Mouse (Mus musculus) kidney, adult 2 months (tissue): ENCODE measurements around the gene Samd4b. TPM values are rescaled to one million over a fixed set of nuclear protein-coding genes. Genes with fewer than 3 reads are reported as not detected.

Experiments used
- DNase-seq: peaks from one replicate; pipeline ENCODE4 v3.0.0; 2021
- H3K27ac ChIP-seq: fragments of 200-500 bp; 2 replicates; pipeline ENCODE4 v1.5.1; 2012; ENCODE audit warnings: low read depth, low read length, control low read depth, inconsistent platforms; ENCODE audit not compliant: insufficient read depth
- H3K27me3 ChIP-seq: fragments of 200-500 bp; replicated peaks from 2 replicates; pipeline ENCODE4 v1.6.1; 2012; ENCODE audit warnings: mild to moderate bottlenecking, moderate library complexity, low read length, inconsistent platforms; ENCODE audit not compliant: control insufficient read depth, insufficient read depth
- H3K36me3 ChIP-seq: fragments of 200-500 bp; 2 replicates; pipeline ENCODE4 v1.6.1; 2012; ENCODE audit warnings: mild to moderate bottlenecking, moderate library complexity, low read length, inconsistent platforms; ENCODE audit not compliant: control insufficient read depth, insufficient read depth
- H3K4me1 ChIP-seq: fragments of 200-500 bp; 2 replicates; pipeline ENCODE4 v1.6.1; 2011; ENCODE audit warnings: low read length; ENCODE audit not compliant: control insufficient read depth, insufficient read depth
- H3K4me3 ChIP-seq: fragments of 200-500 bp; 2 replicates; pipeline ENCODE4 v1.5.1; 2011; ENCODE audit warnings: mild to moderate bottlenecking, low read depth, low read length, control low read depth; ENCODE audit not compliant: insufficient read depth
- CTCF ChIP-seq: fragments of 200-500 bp; conservative IDR thresholded peaks from 2 replicates; pipeline ENCODE4 v1.5.1; 2011; ENCODE audit warnings: low read depth, mild to moderate bottlenecking, control low read depth, low read length, moderate library complexity, mixed read lengths; ENCODE audit not compliant: insufficient read depth, insufficient read length
- POLR2A ChIP-seq: fragments of 200-500 bp; IDR thresholded peaks from one replicate; pipeline ENCODE4 v1.6.1; 2011; ENCODE audit warnings: low read depth, low read length, control low read depth
- WGBS: fragments of 180-500 bp; shearing (Covaris S2); methylation state at CpG from one replicate; pipeline ENCODE4 v1.1.7; 2018; 5-methylcytosine and 5-hydroxymethylcytosine counted together
- polyA plus RNA-seq: library from polyadenylated mRNA; depleted of rRNA; stranded (reverse); fragments of >200 nt; gene quantifications from 2 replicates; pipeline ENCODE4 v1.2.3, GENCODE M21; 2012

Samd4b gene
- polyA plus RNA-seq, 1 experiment = 67.0 TPM

GRCm38 (mm10) chr7:28371514-28371989, 226.4 kb downstream of the Samd4b start:
- H3K4me3 ChIP-seq = peak overlapping the region; percentile 54
- peaks cover 3% of the 10 kb centered on the region; the same call in 1 of the 2 replicates for H3K4me1 ChIP-seq
- H3K27ac ChIP-seq = peak overlapping the region; percentile 67
- TF ChIP-seq CTCF (no peak), POLR2A (no peak)
- peak; percentile 67 for DNase-seq
- WGBS = under 1% methylated on average over 41 of the region's 43 CpGs
- no peaks in the 10 kb centered on the region for H3K36me3 ChIP-seq
- H3K27me3 ChIP-seq = no peaks in the 10 kb centered on the region

DNA sequence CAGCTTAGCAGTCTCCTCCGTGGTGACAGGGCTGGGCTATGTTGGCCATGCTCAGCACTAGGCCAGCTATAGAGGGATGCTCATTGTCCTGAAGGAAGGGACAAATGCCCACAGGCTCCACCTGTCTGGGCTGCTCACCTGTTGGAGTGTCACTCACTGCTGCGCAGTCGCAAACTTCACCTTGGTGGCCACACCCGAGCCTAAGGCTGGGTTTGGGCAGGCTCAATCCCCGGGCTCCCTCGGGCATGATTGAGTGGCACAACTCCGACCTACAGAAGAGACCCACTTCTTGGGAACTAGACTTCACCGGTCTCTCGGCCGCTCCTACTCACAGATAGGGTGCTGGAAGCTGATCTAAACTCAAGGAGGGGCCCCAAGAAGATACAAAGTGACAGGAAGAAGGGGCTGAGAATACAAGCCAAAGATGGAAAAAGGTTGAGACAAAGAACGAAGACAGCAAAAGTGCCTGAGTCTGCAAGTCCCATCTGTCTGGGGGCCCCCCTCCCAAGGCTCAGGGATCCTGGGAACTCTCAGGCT, 226.9 kb downstream of the Samd4b start:
- WGBS = 13% methylated on average over 11 of the region's 11 CpGs
- no peaks in the 10 kb centered on the region for H3K27me3 ChIP-seq
- peaks cover 2% of the 10 kb centered on the region; the same call in 1 of the 2 replicates for H3K4me1 ChIP-seq
- DNase-seq = no peak
- peak overlapping the region; percentile 54 for H3K4me3 ChIP-seq
- TF ChIP-seq POLR2A (no peak), CTCF (no peak)
- H3K27ac ChIP-seq = peak overlapping the region; percentile 57
- no peaks in the 10 kb centered on the region for H3K36me3 ChIP-seq

DNA sequence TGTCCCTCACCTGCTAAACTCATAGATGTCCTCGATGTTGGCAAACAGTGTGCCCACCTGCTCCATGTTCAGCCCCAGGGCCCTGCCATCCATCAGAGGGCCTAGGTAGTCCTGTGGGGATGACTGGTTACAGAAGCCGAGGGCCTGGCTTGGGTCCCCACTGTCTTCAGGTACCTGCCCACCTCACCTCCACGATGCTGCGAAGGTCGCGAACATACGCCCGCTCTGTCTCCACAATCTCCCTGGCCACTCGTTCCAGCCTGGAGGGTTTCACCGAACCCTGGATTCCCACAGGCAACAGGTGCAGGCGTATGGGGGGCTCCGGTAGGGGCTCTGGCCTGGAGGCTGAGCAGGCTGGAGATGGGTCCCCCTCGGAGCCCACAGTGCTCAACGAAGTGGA, 227.9 kb downstream of the Samd4b start:
- Histone ChIP-seq H3K27ac (no peak overlapping the region), H3K36me3 (no peaks in the 10 kb centered on the region), H3K4me1 (no peaks in the 10 kb centered on the region; the same call in 1 of the 2 replicates), H3K27me3 (no peaks in the 10 kb centered on the region), H3K4me3 (no peak overlapping the region)
- no peak for DNase-seq
- TF ChIP-seq CTCF (no peak), POLR2A (no peak)
- 85% methylated on average over 14 of the region's 14 CpGs for WGBS

- DNase-seq = no peak
- 89% methylated on average over 16 of the region's 16 CpGs for WGBS
- TF ChIP-seq POLR2A = no peak
- no peaks in the 10 kb centered on the region for H3K4me1 ChIP-seq
- H3K4me3 ChIP-seq = no peak overlapping the region
- no peaks in the 10 kb centered on the region for H3K27me3 ChIP-seq
- no peaks in the 10 kb centered on the region for H3K36me3 ChIP-seq
- no peak overlapping the region for H3K27ac ChIP-seq
Measured at GRCm38 (mm10) chr7:28368276-28368920, 229.5 kb downstream of the Samd4b start.

DNA sequence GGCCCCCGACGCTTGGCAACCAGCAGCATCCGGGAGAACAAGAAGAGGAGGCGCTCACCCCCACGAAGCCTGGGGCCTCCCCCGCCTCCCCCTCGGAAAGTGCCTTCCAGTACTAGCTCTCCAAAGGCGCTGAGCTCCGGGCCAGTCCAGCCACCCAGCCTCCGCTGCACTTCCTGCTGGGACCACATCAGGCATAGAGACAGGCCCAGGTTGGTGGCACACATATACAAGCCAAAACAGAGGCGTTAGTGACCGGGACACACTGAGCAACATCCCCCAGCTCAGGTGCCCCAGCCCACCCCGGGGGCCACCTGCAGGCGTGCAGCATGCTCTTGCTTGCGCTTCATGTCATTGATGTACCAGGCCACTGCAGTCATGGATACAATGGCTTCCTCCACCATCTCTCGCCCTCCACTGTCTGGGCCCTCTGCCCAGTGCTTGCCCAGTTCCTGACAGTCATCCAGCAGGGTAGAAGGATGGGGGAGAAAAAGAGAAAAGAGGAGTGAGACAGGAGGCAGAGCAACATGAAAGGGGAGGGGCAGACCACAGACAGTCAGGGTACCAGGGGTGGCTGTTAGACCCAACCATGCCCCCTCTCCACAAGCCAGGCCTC, 230.2 kb downstream of the Samd4b start:
- H3K4me3 ChIP-seq = no peak overlapping the region
- no peaks in the 10 kb centered on the region for H3K27me3 ChIP-seq
- WGBS = 89% methylated on average over 16 of the region's 16 CpGs
- TF ChIP-seq POLR2A = no peak
- TF ChIP-seq CTCF = no peak
- H3K36me3 ChIP-seq = no peaks in the 10 kb centered on the region
- DNase-seq = no peak
- no peak overlapping the region for H3K27ac ChIP-seq
- no peaks in the 10 kb centered on the region for H3K4me1 ChIP-seq

DNA sequence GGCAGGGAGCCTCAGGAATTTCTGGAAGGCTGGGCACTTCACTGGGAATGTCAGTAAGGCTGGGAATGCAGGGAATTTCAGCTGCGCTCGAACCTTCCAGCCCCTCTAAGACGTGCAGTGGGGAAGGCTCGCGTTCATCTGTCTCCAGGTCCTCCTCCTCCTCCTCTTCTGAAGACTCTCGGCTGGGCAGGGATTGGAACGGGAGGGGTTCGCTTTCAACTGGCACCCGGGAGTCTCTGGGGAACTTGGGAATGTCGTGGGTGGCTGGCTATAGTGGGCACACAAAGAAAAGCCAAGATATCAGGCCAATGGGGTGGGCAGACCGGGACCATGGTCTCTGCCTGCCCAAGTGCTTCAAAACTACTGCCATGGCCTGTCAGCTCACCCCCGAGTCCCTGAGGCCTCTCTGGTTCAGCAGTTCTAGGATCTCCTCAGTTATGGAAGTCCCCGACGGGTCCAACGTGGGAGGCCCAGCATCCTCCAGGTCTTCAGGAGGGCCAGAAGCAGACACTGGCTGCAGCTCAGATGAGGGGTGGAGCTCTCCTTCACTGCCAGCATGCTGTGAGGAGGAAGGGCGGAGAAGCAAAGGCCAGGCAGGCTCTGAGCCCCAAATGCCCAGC, 235.4 kb downstream of the Samd4b start:
- Histone ChIP-seq H3K4me1 (peaks cover 5% of the 10 kb centered on the region), H3K4me3 (no peak overlapping the region), H3K27me3 (no peaks in the 10 kb centered on the region), H3K36me3 (no peaks in the 10 kb centered on the region), H3K27ac (no peak overlapping the region)
- no peak for DNase-seq
- no peak for TF ChIP-seq CTCF
- TF ChIP-seq POLR2A = no peak
- 68% methylated on average over 16 of the region's 16 CpGs for WGBS
